Mouse (Mus musculus) central nervous system, embryonic 14 days (tissue): ENCODE data around the gene Hnrnpa1. TPM values are rescaled to one million over a fixed set of nuclear protein-coding genes. Genes with fewer than 3 reads are reported as not detected.

Experiments
- polyA plus RNA-seq: library from polyadenylated mRNA; depleted of rRNA; stranded (reverse); fragments of >200 nt; gene quantifications from 2 replicates; pipeline ENCODE4 v1.2.3, GENCODE M21; 2012; rRNA removed

Gene Hnrnpa1
- 1,362 and 1,476 TPM in 2 replicates for polyA plus RNA-seq

GRCm38 (mm10) chr15:103240160-103241028, at the start of gene Hnrnpa1:
Hnrnpa1 (plus strand) TSS chr15:103240432.

GRCm38 (mm10) chr15:103239685-103240159, 510 bp upstream of the Hnrnpa1 start, which contains the start of gene Cbx5:
Cbx5 (minus strand) TSS chr15:103239816.

GRCm38 (mm10) chr15:103257790-103258728, 17.8 kb downstream of the Hnrnpa1 start, which contains the start of gene Nfe2:
Nfe2 (minus strand) TSS chr15:103258403.

GRCm38 (mm10) chr15:103272419-103273279, 32.4 kb downstream of the Hnrnpa1 start, which contains the start of gene Copz1:
Copz1 (plus strand) TSS chr15:103272714.

Other genes starting within 250 kb of the Hnrnpa1 start
- 5.9 TPM in 1 of 2 replicates, not detected in the other for gene Hoxc8, start 249.8 kb upstream of the Hnrnpa1 start, polyA plus RNA-seq
- gene Hoxc6, start 242.2 kb upstream of the Hnrnpa1 start, polyA plus RNA-seq: 1.6 and 13.9 TPM in 2 replicates
- gene Hoxc4, start 221.5 kb upstream of the Hnrnpa1 start, polyA plus RNA-seq: 10.7 and 10.8 TPM in 2 replicates
- gene Smug1, start 73.3 kb upstream of the Hnrnpa1 start, polyA plus RNA-seq: 29.9 and 35.9 TPM in 2 replicates
- gene Cbx5, start 616 bp upstream of the Hnrnpa1 start, polyA plus RNA-seq: 93.0 and 106 TPM in 2 replicates
- gene Nfe2, start 18.0 kb downstream of the Hnrnpa1 start, polyA plus RNA-seq: 0.92 and 1.6 TPM in 2 replicates
- gene Copz1, start 32.3 kb downstream of the Hnrnpa1 start, polyA plus RNA-seq: 166 and 171 TPM in 2 replicates
- 0.42 and 0.90 TPM in 2 replicates for gene Gpr84, start 70.2 kb downstream of the Hnrnpa1 start, polyA plus RNA-seq
- gene Zfp385a, start 99.7 kb downstream of the Hnrnpa1 start, polyA plus RNA-seq: 20.9 and 26.2 TPM in 2 replicates
- 8.8 and 19.4 TPM in 2 replicates for gene Itga5, start 126.3 kb downstream of the Hnrnpa1 start, polyA plus RNA-seq
- gene Gtsf1, start 190.0 kb downstream of the Hnrnpa1 start, polyA plus RNA-seq: not detected in 2 replicates
- gene Gtsf2, start 208.0 kb downstream of the Hnrnpa1 start, polyA plus RNA-seq: 0.11 TPM in 1 of 2 replicates, not detected in the other
- gene Nckap1l, start 213.4 kb downstream of the Hnrnpa1 start, polyA plus RNA-seq: 2.5 and 2.6 TPM in 2 replicates